Mouse (Mus musculus): ENCODE data around the gene Gm37240. TPM values are rescaled to one million over a fixed set of nuclear protein-coding genes. Genes with fewer than 3 reads are reported as not detected.

Gm37240 gene
- total RNA-seq, 2 experiments from 2014 or later = 0.92 to 1.4 TPM

DNA sequence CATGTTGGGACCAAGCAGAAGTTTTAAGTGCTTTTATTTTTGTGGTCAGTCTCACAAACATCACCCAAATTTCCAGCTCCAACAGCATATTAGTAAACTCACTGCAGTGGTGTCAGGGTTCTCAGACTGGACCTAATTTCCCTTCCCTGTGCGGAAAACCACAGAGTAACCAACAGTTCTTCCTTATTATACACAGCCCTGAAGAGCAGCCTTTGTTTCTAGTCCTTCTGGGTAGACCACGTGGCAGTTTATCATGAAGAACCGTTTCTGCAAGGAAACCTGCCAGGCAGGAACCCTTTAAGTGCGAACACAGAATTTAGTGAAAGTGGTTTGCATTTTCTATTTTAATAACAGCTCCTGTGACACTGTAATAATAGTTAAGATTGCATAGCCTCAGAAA, 1395.2 kb downstream of the Gm37240 start:
- DNase-seq (ENCODE audit: extremely low spot score in 1 of 2, low spot score in 1 of 2) = no peak

DNA sequence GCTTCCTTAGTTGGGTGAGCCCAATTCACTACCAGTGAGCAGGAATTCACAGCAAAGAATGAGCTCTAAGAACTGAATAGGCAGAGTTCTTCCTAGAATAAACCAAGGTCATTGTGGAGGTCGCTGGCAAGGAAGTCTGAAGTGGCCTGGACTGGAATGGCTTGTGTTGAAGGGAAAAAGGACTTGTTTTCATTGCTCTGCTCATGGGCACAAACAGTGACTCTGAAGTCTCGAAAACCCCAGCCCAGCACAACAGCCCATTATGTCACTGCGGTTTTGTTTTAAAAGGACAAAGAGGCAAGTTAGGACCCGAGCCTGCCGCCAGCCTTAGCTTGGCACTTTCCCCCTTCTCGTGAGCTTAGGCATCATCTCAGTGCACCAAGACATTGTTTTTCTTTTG, 1398.6 kb downstream of the Gm37240 start:
- DNase-seq (ENCODE audit: extremely low spot score in 1 of 2, low spot score in 1 of 2) = no peak

DNA sequence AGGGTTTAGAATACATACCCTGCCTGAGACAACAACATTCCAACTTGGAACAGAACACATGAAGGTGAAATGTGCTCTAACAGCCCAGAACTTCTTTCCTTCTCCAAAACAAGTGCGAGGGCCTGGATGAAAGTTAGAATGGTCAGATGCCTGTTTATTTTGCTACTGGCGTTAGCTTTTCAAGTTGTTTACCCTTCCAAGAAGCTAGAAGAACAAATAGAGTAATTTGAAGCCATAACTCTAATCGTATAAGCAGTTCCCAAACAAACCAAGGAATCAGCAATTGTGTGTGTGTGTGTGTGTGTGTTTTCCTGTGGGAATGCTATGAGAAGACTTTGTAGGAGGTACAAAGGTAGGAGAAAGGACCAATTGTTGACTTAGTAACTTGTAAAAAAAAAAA, 1402.4 kb downstream of the Gm37240 start:
- no peak for DNase-seq (ENCODE audit: extremely low spot score in 1 of 2, low spot score in 1 of 2)

DNA sequence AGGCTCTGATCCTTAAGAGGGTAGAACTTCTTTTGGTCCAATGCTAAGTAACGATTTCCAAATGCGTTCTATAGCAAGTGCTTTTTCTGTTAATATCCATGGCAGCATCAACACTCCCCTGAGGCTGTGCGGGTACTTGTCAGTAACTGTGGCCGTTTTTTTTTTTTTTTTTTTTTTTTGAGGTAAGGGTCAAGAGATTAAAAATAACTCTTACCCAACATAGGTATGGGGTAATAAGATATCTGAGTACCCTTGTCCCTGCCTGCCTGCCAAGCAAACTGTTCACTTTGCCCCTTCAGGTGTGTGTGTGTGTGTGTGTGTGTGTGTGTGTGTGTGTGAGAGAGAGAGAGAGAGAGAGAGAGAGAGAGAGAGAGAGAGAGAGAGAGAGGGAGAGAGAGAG, 1403.0 kb downstream of the Gm37240 start:
- DNase-seq (ENCODE audit: extremely low spot score in 1 of 2, low spot score in 1 of 2) = no peak

DNA sequence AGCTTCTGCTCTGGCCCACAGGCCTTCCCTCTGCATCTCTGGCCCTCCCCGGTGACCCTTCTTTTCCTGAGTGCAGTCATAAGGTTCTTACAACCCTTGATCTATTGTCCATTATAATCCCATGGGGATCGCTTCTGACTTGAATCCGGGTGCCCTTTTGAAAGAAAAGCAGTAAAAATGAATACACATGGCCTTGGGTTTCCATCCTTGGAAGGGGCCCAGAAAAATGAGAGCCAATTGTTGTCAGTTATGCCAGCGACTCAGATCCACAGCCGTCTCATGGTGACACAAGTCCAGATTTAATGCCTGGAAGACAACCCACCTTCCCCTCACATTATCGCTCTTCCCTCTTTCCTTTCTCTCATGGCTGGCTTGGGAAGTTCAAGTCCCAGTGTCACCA, 1405.2 kb downstream of the Gm37240 start:
- no peak for DNase-seq (ENCODE audit: extremely low spot score in 1 of 2, low spot score in 1 of 2)

DNA sequence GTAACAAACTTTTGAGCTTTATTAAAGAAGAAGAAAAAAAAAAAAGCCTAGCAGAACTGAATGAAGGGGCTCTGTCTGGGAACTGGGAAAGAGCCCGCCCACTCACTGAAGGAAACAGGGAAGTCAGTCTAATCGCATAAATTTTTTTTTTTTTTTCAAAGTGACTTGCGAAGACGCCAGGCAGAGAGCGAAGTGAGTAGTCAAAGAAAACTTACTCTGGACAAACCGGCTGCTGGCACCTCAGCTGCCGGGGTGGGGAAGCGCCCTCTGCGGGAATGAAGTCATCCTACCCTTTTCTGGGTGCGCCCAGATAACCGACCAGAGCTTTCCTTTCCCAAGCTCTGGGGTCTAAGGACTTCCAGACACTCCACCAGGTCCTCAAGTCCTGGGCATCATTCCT, 1406.2 kb downstream of the Gm37240 start:
- peak in 1 of 2 experiments; percentile 20 for DNase-seq (ENCODE audit: extremely low spot score in 1 of 2, low spot score in 1 of 2)

DNA sequence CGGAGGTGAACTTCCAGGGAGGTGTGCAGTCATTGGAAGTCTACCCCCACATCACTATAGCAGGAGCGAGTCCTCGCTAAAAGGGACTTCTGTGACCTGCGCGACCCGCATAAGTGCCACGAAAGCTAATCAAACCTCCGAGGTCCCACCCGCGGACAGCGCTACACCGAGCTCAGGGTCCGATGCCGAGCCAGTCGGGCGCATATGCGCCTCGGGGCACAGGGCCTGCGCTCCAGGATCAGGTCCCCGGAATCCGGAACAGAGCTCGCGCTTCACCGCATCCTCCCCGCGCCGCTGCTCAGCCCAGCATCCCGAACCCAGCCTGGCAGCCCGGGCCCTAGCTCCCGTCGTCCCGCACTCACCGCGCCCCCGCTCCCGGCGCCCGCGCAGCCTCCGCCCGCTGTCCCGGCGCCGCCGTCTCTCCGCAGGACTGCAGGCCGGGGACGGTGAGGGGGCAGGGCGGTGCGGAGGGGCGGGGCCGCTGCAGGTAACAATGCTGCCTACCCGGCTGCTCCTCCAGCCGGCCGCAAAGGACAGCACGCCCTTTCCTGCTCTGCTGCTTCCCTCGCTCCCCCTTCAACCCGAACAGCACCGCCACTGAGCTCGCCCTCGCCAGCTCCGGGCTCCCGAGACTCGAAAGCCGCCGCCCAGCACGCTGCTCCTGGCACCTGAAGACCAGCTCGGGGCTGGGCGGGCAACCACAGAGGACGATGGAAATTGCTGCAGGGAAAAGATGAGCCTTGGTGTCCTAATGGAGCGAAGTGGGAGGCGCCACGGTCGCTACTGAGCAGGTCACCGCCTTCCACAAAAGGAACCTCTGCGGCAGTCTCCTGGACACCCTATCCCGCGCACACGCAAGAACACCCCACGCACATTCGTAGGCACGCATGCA, 1407.1 kb downstream of the Gm37240 start, which contains the start of gene Fhdc1:
Fhdc1 (minus strand) TSS at position 424 of the 892 bp plus-strand sequence.
- DNase-seq (ENCODE audit: extremely low spot score in 1 of 2, low spot score in 1 of 2) = peak; percentile 12 to 29

DNA sequence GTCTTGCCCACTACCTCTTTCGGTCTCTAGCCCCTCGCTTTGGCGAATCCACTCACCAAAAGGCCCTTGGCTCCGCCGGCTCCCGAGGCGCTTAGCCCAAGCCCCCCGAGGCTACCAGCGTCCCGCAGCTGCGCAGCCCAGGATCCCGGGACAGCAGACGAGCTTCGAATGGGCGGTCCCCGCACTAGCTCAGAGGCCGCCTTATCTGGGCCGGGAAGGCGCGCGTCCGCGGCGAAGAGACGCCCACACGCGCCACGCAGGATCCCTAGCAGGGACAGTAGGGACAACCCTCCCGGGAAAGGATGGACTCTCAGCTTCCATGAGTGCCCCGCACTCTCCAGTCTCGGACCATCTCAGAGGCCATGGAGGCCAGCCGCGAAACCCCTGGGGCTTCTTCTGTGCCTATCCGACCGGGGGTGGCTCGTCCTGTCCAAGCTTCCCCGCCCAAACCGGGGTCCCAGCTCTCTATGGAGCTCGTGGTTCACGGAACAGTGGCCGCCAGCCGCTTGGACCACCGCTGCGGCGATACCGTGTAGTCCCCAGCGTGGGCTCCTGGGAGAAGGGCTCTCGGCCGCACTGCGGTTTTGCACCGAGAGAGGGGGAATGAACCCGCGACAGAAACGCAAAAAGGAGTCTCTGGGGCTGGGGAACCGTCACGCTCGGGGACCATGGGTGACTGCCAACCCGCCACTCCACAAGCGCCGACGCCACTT, 1407.9 kb downstream of the Gm37240 start:
- peak in 1 of 2 experiments; percentile 33 for DNase-seq (ENCODE audit: extremely low spot score in 1 of 2, low spot score in 1 of 2)

DNA sequence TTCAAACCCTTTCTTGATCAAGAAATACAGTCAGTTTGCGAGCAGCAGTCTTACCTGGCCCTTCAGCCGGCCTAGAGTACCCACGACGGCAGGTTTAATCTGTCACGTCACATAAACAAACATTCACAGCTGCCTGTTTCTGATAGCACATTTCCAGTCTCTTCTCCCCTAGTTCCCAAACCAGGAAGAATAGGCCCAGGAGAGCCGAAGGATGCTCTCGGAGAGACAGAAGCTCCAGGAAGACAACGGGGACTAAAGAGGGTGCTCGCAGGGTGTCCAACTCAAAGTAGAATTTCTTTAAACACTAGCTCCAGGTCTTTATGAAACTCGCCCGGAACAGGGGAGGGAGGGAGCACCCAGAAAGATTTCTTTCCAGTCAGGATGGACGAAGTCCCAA, 1408.4 kb downstream of the Gm37240 start:
- DNase-seq (ENCODE audit: extremely low spot score in 1 of 2, low spot score in 1 of 2) = no peak

DNA sequence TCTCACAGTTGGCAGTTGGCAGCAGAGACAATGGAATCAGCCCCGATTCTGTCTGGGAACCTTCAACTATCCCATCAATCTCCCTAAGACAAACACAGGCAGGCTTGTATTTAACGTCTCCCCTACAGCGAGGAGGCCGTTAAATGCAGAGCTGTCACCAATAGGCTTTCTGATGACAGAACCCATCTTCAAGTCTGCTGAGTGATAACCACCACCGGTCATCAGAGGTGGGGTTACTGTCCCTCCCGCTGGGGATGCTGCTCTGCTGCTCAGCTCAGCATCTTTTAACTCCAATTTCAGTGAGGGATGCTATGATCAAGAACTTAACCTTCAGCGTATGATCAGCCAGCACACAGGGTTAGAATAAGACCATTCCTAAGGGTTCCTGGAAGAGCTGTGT, 1409.1 kb downstream of the Gm37240 start:
- DNase-seq (ENCODE audit: extremely low spot score in 1 of 2, low spot score in 1 of 2) = no peak

DNA sequence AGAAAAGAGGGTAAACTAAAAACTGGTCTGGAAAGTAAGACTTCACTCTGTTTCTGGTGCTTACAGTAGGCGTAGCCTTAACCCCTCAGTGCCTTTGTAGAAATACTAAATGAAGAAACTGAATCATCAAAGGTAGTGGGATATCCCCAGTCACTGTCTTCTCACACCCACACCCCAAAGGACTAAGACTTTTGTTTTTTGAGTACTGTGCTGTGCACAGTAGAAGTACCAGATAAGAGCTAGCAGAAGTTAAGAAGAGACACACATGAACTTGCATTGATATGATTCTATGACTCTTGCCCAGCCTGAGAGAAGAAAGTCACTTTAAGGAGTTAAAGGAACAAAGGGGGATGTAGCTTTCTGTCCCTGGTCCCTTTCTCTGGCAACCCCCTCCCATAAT, 1409.8 kb downstream of the Gm37240 start:
- no peak for DNase-seq (ENCODE audit: extremely low spot score in 1 of 2, low spot score in 1 of 2)

DNA sequence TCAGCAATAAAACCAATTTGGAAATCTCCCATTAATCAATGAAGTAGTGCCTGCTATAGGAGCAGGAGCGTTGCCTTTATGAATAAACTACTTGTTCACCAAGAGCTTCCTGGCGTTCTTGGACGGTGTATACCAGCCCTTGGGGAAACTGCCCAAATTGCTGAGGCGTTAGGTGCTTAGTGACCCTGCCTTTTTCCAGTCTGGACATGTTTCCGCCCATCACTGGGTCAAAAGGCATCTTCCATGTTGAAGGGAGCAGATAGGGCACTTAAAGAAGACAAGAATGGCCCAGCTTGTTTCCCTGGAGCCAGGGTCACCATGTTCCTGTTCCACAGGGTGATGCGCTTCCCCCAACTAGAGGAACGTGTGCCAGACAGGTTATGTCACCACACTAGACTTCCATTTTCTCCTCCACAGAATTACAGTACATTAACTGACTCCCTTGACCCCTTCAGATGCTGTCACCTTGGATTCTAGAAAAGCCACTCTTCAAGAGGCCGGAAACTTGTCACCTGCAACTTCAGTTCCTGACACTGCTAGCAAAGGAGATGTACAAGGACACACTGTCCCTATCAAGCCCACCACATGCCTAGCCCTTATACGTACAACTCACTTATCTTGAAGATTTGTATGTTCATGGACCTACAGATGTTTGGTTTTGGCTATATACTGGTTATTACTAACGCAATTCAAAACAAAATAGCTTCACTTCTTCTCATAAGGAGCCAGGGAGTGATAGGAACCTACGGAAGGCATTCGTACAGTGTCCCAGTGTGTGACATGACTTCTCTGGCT, 1412.1 kb downstream of the Gm37240 start:
- DNase-seq (ENCODE audit: extremely low spot score in 1 of 2, low spot score in 1 of 2) = no peak

DNA sequence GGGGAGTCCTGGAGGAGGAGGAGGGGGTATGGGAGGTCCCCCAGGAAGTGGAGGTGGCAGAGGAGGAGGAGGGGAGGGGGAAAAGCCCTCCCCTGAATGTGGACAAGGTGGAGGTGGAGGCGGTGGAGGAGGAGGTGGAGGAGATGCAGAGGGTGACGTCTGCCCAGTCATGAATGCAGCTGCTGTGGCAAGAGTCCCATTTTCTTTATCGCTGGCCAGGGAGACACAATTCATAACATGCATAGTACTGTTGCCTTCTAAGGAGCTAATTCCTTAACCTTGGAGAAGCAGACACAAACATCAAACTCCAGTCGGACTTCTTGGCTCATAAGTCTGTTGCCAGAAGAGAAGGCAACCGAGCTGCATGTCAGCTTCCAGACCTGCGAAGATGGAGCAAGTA, 1412.9 kb downstream of the Gm37240 start:
- DNase-seq (ENCODE audit: extremely low spot score in 1 of 2, low spot score in 1 of 2) = no peak

DNA sequence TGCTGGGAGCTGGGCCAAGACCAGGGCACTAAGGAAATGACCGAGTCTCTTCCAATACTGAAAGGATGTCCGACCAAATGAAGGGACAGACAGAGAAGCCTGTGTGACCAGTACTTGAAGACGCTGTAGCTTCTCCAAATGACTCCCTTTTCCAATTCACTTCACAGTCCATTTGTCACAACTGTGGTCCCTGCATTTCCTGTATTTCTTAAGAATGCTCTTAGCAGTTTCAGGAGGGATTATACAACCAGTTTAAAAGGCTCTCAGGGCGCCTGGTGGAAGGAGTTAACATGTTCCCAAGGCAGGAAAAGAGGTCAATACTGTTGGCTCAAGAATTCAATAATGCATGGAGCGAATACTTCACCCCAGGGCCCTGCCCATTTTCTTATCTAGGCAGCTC, 1414.4 kb downstream of the Gm37240 start:
- no peak for DNase-seq (ENCODE audit: extremely low spot score in 1 of 2, low spot score in 1 of 2)

DNA sequence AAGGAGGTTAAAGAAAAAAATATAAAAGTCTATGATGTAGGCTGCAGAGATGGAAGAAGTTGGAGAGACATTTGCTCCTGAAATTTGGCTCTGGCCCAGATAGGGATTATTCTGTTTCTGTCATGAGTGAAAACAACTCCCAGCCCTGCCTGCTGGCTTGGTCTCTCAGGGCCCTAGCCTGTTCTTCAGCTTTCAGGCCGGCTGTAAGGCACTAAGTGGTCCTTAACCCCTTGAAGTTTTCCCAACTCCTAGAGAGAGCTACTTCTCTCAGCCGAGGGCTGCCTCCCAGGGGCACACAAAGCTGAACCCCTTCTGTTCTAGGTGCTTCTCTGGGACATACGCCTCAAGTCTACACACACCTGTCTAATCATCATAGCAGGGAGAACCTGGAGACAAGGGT, 1414.8 kb downstream of the Gm37240 start:
- DNase-seq (ENCODE audit: extremely low spot score in 1 of 2, low spot score in 1 of 2) = no peak

DNA sequence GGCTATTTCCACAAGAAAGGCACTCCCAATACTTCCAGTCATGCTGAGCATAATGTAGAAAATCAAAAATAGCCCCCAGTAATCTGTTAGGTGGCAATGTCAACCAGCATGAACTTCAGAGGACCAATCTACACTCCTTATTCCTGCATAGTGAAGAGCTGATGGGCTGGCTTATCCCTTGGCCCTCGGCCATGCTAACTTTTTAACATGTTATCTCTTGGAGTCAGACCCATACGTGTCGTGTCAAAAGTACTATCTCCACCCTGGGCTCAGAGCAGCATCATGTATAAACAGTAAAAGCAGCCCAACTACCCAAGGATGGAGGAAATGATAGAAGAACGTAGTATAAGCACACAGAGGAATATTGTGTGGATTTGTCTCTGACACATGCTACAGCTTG, 1416.2 kb downstream of the Gm37240 start:
- no peak for DNase-seq (ENCODE audit: extremely low spot score in 1 of 2, low spot score in 1 of 2)

DNA sequence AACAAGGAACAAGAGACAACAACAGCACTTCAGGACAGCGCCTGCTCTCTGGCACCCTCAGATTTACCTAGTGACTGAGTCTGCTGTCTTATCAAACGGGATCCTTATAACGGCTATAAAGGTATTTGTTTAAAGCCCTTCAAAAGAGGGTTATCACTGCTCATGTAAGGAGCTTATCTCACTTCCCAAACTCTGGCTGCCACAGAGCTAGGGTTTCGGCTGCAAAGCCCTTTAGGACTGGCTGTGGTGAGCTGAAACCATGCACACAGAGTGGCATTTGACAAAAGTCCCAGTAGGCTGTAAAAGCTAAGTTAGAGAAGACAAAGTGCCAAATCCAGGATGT, 1419.2 kb downstream of the Gm37240 start:
- DNase-seq (ENCODE audit: extremely low spot score in 1 of 2, low spot score in 1 of 2) = no peak

DNA sequence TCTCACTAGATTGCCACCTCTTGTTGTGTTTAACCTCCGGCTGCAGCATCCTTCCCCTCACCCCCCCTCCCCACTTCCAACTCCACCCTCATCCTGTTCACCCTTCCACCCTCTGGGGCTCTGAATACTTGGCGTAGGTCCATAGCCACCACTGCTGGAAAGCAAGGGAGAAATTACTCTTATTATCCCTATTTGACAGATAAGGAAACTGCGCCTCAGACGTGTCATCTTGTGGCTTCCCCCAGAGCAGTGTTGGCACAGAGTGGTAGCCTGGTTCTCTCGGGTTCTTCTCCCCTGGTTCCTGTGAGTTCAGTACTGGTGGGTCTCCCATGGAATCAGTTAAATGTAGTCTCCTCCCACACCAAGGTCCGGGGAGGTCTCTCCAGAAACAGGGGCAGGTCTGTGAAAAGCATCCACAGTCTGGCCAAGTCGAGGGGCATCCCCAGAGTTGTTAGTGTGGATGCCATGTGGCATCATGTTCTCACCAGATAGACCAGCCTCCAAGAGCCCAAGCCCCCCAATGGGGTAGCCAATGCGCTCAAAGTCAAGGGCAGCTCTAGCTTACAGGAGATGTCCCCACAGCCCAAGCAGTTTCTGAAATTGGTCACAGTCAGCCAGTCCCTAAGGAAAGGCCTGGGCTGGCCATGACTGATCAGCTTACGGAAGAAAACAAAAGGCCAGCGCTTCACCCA, 1419.8 kb downstream of the Gm37240 start:
- DNase-seq (ENCODE audit: extremely low spot score in 1 of 2, low spot score in 1 of 2) = no peak

DNA sequence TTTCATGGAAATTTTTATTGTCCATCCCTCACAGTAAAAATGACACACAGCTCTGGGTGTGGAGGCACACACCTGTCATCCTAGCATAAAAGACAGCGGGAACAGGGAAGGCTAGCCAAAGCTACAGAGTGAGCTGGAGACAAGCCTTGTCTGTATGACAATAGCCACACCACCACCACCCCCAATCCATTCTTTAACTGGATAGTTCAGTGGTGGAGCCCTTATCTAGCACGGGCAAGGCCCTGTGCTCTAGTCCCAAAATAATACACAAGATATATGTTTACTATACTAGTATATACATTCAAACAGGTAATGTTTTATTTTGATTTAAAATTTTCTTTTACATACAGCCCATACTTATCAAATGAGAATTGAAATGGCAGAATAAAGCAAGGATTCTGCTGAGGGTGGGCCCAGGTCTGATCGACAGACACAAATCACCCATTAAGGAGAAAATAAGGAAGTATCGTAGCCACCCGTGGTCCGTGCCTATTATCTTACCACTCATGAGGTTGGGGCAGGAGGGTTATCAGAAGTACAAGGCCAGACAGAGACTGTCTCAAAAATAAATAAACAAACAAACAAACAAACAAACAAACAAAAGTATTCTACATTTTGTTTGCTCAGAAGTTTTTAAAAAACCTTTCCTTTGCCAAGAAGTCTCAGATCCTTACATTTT, 1421.4 kb downstream of the Gm37240 start:
- DNase-seq (ENCODE audit: extremely low spot score in 1 of 2, low spot score in 1 of 2) = no peak

DNA sequence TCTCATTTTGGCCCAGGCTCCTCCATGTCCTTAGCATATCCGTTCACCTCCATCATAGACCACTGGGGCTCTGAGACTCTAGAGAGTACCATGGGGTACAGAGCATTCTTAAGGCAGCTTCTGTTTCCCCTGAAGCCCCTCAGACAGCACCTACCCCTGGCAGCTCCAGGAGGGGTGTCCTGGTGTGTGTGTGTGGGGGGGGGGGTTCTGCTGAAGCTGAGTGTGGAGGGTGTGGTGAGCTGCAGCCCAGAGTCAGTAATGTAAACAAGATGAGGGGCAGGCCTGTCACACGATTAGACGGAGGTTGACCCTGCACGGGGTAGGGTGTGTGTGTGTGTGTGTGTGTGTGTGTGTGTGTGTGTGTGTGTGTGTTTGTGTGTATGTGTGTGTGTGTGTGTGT, 1425.6 kb downstream of the Gm37240 start:
- DNase-seq (ENCODE audit: extremely low spot score in 1 of 2, low spot score in 1 of 2) = no peak
